Mouse (Mus musculus): Measurements from ENCODE around the gene Hoxc6. TPM values are rescaled to one million over a fixed set of nuclear protein-coding genes. Genes with fewer than 3 reads are reported as not detected.

Hoxc6 gene
- polyA plus RNA-seq, 1 experiment from 2014 or later, result 3.9 TPM

DNA sequence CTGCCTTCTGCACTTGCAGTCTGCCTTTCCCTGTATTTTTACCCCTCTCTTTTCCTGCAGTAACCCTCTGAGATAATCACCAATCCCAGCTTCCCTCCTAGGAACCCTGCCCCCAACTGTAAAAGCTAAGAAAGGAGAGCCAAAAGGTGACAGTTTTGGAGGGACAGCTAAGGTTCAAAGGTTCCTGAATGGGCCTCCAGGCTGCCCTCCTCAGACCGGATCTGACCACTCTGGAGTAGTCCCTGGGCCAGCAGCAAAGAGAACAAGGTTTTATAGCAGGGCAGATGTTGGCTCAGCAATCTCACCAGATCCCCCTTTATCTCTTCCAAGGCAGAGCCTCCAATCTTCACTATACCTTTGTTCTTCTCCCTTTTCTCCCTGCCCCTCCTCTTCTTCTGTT, 44.2 kb downstream of the Hoxc6 start:
- H3K9ac ChIP-seq (replicated peaks), result no peak overlapping the region
- 0% methylated on average over 1 of the region's 1 CpGs for WGBS

DNA sequence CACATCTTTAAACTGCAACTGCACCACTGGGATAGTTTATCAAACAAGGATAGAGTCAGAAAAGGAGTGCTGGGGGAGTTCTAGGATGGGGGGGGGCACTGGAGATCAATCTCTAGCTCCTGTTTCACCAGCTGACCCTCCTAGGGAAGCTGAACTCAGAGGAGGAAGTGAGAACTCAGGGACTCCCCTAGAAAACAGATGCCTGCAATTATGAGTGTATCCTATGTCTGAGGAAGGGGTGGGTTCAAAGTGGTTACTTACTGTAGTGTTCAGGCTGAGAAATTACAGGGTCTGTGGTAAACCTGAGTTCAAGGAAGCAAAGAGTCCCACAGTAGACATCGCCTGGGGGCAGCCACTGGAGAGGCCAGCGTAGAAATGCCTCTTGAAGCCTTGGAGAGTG, 53.6 kb downstream of the Hoxc6 start:
- H3K9me3 ChIP-seq, result no peaks in the 10 kb centered on the region
- no peak overlapping the region for H3K9ac ChIP-seq (replicated peaks)
- no peak for ATAC-seq (ENCODE audit: insufficient number of reproducible peaks, insufficient read depth, low FRiP score, low TSS enrichment, low read depth)
- peaks cover 80% of the 10 kb centered on the region for H3K27me3 ChIP-seq
- H3K4me1 ChIP-seq (replicated peaks), result peaks cover 11% of the 10 kb centered on the region; the same call in 1 of the 2 replicates
- no peak overlapping the region for H3K4me2 ChIP-seq
- no peak overlapping the region for H3K27ac ChIP-seq
- H3K4me3 ChIP-seq (replicated peaks), result no peak overlapping the region
- H3K36me3 ChIP-seq, result no peaks in the 10 kb centered on the region
- WGBS, result 55% methylated on average over 2 of the region's 2 CpGs

More for the DNA sequence above, 44.2 kb downstream of the Hoxc6 start:
- ATAC-seq (ENCODE audit: insufficient number of reproducible peaks, insufficient read depth, low FRiP score, low TSS enrichment, low read depth), result no peak
- Histone ChIP-seq H3K9me3 (no peaks in the 10 kb centered on the region), H3K27me3 (peaks cover 87% of the 10 kb centered on the region), H3K27ac (no peak overlapping the region), H3K36me3 (no peaks in the 10 kb centered on the region), H3K4me3 (replicated peaks) (no peak overlapping the region), H3K4me1 (replicated peaks) (peaks cover 16% of the 10 kb centered on the region), H3K4me2 (no peak overlapping the region)

DNA sequence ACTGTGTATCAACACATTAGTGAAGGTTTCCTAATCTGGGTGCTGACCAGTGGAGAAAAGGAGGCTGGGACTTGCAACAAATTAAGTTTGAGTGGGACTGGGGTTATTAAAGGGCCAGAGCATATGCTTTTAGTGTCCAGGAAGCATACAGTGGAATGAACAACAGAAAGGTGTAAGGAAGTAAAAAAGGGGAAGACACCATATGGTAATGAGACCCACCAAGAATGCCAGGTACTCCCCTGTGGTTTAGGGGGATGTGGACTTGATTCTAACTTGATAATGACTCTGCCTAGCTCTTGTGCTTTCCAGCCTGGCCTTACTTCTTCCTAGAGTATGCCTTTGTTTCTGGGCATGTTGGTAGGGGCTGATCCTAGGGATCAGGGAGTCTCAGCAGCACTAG, 55.2 kb downstream of the Hoxc6 start:
- Histone ChIP-seq H3K4me3 (replicated peaks) (no peak overlapping the region), H3K4me2 (no peak overlapping the region), H3K9me3 (no peaks in the 10 kb centered on the region), H3K27me3 (peaks cover 83% of the 10 kb centered on the region), H3K27ac (no peak overlapping the region), H3K4me1 (replicated peaks) (peaks cover 11% of the 10 kb centered on the region; the same call in 1 of the 2 replicates), H3K9ac (replicated peaks) (no peak overlapping the region), H3K36me3 (no peaks in the 10 kb centered on the region)
- ATAC-seq (ENCODE audit: insufficient number of reproducible peaks, insufficient read depth, low FRiP score, low TSS enrichment, low read depth), result no peak

DNA sequence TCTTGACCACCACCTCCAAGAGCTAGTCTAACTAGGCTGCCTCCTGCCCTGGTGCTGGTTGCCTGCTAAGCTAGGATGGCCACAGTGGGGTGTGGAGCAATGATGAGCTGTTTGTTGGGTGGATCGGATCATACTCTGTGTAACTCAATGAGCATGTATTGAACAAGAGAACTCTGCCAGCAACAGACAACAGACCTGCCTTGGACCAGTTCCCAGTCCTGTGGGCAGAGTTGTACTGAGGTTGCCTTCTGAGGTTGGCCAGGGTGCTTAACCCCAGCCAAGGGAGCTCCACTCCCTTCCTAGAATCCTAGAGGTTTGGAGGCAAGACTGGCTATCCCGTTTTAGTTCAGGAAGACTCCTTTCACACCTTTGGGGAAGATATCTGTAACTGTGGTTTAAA, 58.3 kb downstream of the Hoxc6 start:
- Histone ChIP-seq H3K27me3 (peaks cover 88% of the 10 kb centered on the region), H3K4me3 (replicated peaks) (no peak overlapping the region), H3K4me1 (replicated peaks) (peaks cover 32% of the 10 kb centered on the region), H3K9ac (replicated peaks) (no peak overlapping the region), H3K36me3 (no peaks in the 10 kb centered on the region), H3K9me3 (no peaks in the 10 kb centered on the region), H3K27ac (no peak overlapping the region), H3K4me2 (no peak overlapping the region)
- WGBS, result 45% methylated on average over 2 of the region's 2 CpGs
- ATAC-seq (ENCODE audit: insufficient number of reproducible peaks, insufficient read depth, low FRiP score, low TSS enrichment, low read depth), result no peak

DNA sequence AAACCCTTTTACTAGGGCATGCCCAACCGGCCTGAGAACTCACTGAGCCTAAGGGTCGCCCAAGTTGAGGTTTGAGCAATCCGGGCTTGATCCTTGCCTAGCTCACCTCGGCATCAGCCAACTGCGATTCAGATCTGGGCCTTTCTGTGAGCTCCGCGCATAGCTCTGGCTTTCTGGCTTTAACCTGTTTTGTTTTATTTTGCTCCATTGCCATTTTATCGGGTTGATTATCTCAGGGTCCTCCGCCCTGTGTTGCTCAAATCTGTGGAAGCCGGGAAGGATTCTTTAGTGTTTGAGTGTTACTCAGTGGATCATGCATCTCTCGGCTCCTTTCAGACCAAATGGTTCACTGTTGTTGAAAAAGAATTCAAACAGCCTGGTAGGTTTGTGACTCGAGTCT, 60.7 kb downstream of the Hoxc6 start:
- Histone ChIP-seq H3K36me3 (no peaks in the 10 kb centered on the region), H3K27ac (no peak overlapping the region), H3K4me3 (replicated peaks) (no peak overlapping the region), H3K27me3 (peaks cover 94% of the 10 kb centered on the region), H3K4me1 (replicated peaks) (peaks cover 34% of the 10 kb centered on the region), H3K4me2 (0 out of 2 replicates have a peak overlapping the region, but pooled peaks have one; percentile 21), H3K9ac (replicated peaks) (no peak overlapping the region), H3K9me3 (no peaks in the 10 kb centered on the region)
- ATAC-seq (ENCODE audit: insufficient number of reproducible peaks, insufficient read depth, low FRiP score, low TSS enrichment, low read depth), result no peak
- WGBS, result 7% methylated on average over 12 of the region's 12 CpGs

DNA sequence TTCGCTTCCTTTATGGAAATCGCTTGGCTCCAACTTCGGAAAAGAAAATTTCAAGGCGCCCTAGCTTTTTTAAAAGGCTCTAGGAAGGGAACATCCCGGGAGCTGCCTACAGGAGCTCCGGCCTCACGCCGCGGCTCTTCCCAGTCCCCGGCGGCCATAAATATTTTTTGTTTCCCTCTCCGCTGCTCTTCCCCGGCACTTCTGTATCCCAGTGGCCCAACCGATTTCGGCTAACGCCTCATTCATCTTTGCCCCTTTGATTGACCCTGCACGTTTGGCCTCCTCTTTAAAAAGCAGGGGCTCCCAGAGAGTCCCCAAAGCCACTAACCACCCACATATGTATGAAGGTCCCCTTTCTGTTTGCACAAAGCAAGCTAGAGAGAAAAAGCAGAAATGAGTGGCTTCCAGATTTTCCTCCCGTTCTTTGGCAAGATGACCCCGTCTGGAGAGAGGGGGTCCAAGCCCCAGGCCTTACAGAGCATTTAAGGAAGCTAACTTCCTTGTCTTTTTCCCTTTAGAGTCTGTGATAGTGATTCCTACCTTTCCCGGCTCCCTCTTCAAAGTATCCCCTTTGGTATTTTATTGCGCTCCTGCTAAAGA, 61.4 kb downstream of the Hoxc6 start:
- H3K36me3 ChIP-seq, result no peaks in the 10 kb centered on the region
- peaks cover 34% of the 10 kb centered on the region for H3K4me1 ChIP-seq (replicated peaks)
- no peaks in the 10 kb centered on the region for H3K9me3 ChIP-seq
- WGBS, result 2% methylated on average over 21 of the region's 21 CpGs
- H3K4me2 ChIP-seq, result peak overlapping the region; percentile 21; the same call in 1 of the 2 replicates
- peaks cover 94% of the 10 kb centered on the region for H3K27me3 ChIP-seq
- 0 out of 2 replicates have a peak overlapping the region, but pooled peaks have one; percentile 23 for H3K27ac ChIP-seq
- no peak overlapping the region for H3K9ac ChIP-seq (replicated peaks)
- ATAC-seq (ENCODE audit: insufficient number of reproducible peaks, insufficient read depth, low FRiP score, low TSS enrichment, low read depth), result no peak
- H3K4me3 ChIP-seq (replicated peaks), result 0 out of 2 replicates have a peak overlapping the region, but pooled peaks have one; percentile 3

DNA sequence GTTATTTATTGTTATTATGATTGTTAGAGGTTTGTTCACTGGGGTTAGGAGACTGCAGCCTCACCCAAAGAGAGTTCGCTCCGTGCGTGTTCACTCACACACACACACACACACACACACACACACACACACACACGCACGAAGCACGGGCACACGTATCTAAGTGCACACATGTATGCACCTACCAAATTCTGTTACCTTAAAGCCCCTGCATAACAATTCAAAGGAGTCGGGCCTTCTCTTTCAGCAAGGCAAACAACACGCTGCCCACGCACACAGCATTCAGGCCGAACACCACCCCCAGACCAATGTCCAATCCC, 61.9 kb downstream of the Hoxc6 start:
- no peak overlapping the region for H3K27ac ChIP-seq
- no peak overlapping the region for H3K4me3 ChIP-seq (replicated peaks)
- no peaks in the 10 kb centered on the region for H3K36me3 ChIP-seq
- 8% methylated on average over 11 of the region's 11 CpGs for WGBS
- H3K27me3 ChIP-seq, result peaks cover 94% of the 10 kb centered on the region
- no peaks in the 10 kb centered on the region for H3K9me3 ChIP-seq
- no peak for ATAC-seq (ENCODE audit: insufficient number of reproducible peaks, insufficient read depth, low FRiP score, low TSS enrichment, low read depth)
- H3K9ac ChIP-seq (replicated peaks), result no peak overlapping the region
- peaks cover 34% of the 10 kb centered on the region for H3K4me1 ChIP-seq (replicated peaks)
- H3K4me2 ChIP-seq, result peak overlapping the region; percentile 51; the same call in 1 of the 2 replicates

DNA sequence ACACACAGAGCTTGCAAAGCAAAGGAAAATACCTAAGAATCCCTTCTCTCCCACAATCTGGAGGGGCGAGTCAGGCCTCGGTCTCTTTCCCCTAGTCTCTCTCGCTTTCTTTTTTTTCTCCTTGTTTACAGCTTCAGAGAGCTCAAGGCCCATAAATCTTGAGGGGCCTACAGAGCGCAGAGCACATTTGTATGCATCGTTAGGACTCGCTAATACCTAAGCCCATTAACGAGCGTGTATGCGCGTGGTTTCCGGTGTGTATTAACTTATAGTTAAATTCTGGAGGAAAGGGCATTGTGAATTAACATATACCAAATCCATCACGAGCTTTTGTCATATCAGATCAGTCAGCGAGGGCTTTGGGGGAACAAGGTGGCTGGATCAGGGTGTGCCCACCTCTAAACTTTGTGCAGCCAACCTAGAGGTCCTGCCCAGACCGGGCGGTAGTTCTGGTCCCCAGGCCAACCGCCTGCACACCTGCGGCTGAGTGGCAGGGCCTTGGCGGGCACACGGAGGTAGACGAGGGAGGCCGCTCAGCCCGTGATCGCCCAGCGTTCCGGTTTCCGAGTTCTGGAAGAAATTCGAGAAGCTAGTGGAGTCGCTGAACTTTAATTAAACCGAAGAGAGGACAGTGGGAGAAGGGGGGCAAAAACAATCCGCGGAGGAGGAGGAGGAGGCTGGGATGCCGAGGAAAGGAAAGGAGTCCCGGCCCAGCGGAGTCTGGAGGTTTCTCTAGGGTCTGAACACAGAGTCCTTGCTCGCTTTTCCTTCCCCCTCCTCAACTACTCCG, 62.5 kb downstream of the Hoxc6 start:
- H3K4me1 ChIP-seq (replicated peaks), result peaks cover 34% of the 10 kb centered on the region
- no peak overlapping the region for H3K9ac ChIP-seq (replicated peaks)
- peak overlapping the region; percentile 20 for H3K4me3 ChIP-seq (replicated peaks)
- H3K27me3 ChIP-seq, result peaks cover 94% of the 10 kb centered on the region
- no peak for ATAC-seq (ENCODE audit: insufficient number of reproducible peaks, insufficient read depth, low FRiP score, low TSS enrichment, low read depth)
- H3K36me3 ChIP-seq, result no peaks in the 10 kb centered on the region
- no peaks in the 10 kb centered on the region for H3K9me3 ChIP-seq
- 2% methylated on average over 36 of the region's 36 CpGs for WGBS
- no peak overlapping the region for H3K27ac ChIP-seq
- H3K4me2 ChIP-seq, result peak overlapping the region; percentile 51

DNA sequence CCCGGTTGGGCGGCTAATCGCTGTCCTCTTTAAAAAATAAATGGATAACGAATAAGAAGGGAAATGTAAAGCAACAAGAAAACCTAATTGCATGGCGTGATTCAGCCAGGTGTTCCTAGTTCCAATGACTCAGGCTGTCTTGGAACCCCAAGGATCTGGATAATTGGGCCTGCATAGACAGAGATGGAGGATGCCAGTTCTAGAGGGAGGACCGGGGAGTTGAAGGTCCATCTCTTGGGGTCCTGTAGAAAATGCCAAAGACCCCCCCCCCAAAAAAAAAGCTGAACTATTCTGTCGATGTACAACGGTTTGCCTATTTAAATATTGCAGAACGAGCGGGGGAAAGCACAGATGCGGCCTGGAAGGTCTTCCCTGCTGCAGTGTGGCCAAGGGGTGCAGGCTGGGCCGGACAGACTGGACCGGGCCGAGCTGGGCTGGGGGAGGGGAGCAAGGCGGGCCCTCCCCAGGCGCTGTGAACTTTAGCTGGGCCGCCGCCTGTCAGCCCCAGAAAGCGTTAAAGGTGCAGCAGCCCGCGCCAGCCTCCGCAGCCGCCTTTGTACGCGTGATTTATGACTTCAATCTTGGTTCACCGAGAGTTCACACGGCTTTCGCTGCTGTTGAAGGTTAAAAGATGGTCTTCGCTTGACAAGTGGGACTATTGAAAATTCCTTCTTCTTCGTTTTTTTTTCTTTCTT, 63.2 kb downstream of the Hoxc6 start:
- Histone ChIP-seq H3K27me3 (peaks cover 95% of the 10 kb centered on the region), H3K4me3 (replicated peaks) (peak overlapping the region; percentile 20; the same call in 1 of the 2 replicates), H3K4me2 (peak overlapping the region; percentile 51), H3K9me3 (no peaks in the 10 kb centered on the region), H3K4me1 (replicated peaks) (peaks cover 34% of the 10 kb centered on the region), H3K36me3 (no peaks in the 10 kb centered on the region), H3K9ac (replicated peaks) (no peak overlapping the region), H3K27ac (no peak overlapping the region)
- WGBS, result under 1% methylated on average over 30 of the region's 30 CpGs
- no peak for ATAC-seq (ENCODE audit: insufficient number of reproducible peaks, insufficient read depth, low FRiP score, low TSS enrichment, low read depth)
